Comparison of ENCODE assay signal across 22 mouse cellular contexts in genomic region chr6:81911244-81911643, GRCm38 (mm10).
"Had no signal": no experiment of that assay in that cellular context is flagged by ENCODE, and none has a peak within 500 bp of the region (broad histone marks: within the 10 kb centered on the region; RNA-seq: fewer than 3 reads in every experiment).

No protein-coding gene starts in this region.

- H3K4me3 ChIP-seq: layer of hippocampus, adult 2 months; limb, embryonic 10.5 days; limb, embryonic 13.5 days; liver, embryonic 12.5 days; liver, embryonic 15.5 days; midbrain, embryonic 13.5 days; myocyte; neural tube, embryonic 13.5 days had no signal

- H3K36me3 ChIP-seq: limb, embryonic 10.5 days; limb, embryonic 13.5 days; liver, embryonic 12.5 days; liver, embryonic 15.5 days; midbrain, embryonic 13.5 days; neural tube, embryonic 13.5 days had no signal

- H3K4me2 ChIP-seq: limb, embryonic 13.5 days; liver, embryonic 12.5 days; liver, embryonic 15.5 days; midbrain, embryonic 13.5 days; neural tube, embryonic 13.5 days had no signal

- H3K9me3 ChIP-seq: limb, embryonic 10.5 days; limb, embryonic 13.5 days; liver, embryonic 12.5 days; liver, embryonic 15.5 days; midbrain, embryonic 13.5 days; neural tube, embryonic 13.5 days had no signal

- H3K4me1 ChIP-seq: limb, embryonic 10.5 days; limb, embryonic 13.5 days; liver, embryonic 12.5 days; liver, embryonic 15.5 days; midbrain, embryonic 13.5 days; neural tube, embryonic 13.5 days had no signal

- DNase-seq: kidney, adult 2 months; kidney, postnatal 25 days; layer of hippocampus, adult 9-11 months; liver; lung, adult 18-20 months; lung, postnatal 14 days; right cerebral cortex, postnatal 4 days; thymus, adult 2 months; thymus, postnatal 14 days; thymus, postnatal 4 days had no signal

- H3K27me3 ChIP-seq: limb, embryonic 13.5 days; liver, embryonic 12.5 days; liver, embryonic 15.5 days; midbrain, embryonic 13.5 days; neural tube, embryonic 13.5 days had no signal

- H3K9ac ChIP-seq: limb, embryonic 13.5 days; liver, embryonic 12.5 days; liver, embryonic 15.5 days; midbrain, embryonic 13.5 days; neural tube, embryonic 13.5 days had no signal

- ATAC-seq: liver, embryonic 12.5 days; midbrain, embryonic 13.5 days; midbrain, embryonic 16.5 days had no signal

- H3K27ac ChIP-seq: kidney, postnatal 0 days; limb, embryonic 10.5 days; limb, embryonic 13.5 days; liver, embryonic 12.5 days; liver, embryonic 15.5 days; macrophage; midbrain, embryonic 13.5 days; neural tube, embryonic 13.5 days; stomach, postnatal 0 days had no signal
